Mouse (Mus musculus) CD8-positive naive resting alpha-beta T cell, adult 2 months (primary cell): ENCODE measurements around the gene Brms1l.
"Not testable (repeated sequence)": the region's sequence is repeated elsewhere in the genome, so short reads cannot be mapped to it uniquely, and the experiment has no call there.

ENCODE experiments used
- DNase-seq, 2 experiments: peaks; one replicate each; pipeline ENCODE4 v3.0.0; 2022; ENCODE audit warnings: low read depth in 2 of 2, low spot score in 2 of 2

Gene Brms1l

GRCm38 (mm10) chr12:55836199-55836951 is at the start of gene Brms1l:
Gene Brms1l (plus strand): TSS chr12:55836324.
- DNase-seq: peak; percentile 90 to 91

GRCm38 (mm10) chr12:55794485-55794884 is 41.6 kb upstream of the Brms1l start:
- DNase-seq: not testable (repeated sequence)

GRCm38 (mm10) chr12:55797103-55797502 is 39.0 kb upstream of the Brms1l start:
- DNase-seq: no peak

GRCm38 (mm10) chr12:55798745-55799144 is 37.4 kb upstream of the Brms1l start:
- DNase-seq: no peak

- no peak for DNase-seq
These were observed 36.0 kb upstream of the Brms1l start for GRCm38 (mm10) chr12:55800144-55800543.

- DNase-seq: no peak
These were observed 35.0 kb upstream of the Brms1l start for GRCm38 (mm10) chr12:55801131-55801530.

GRCm38 (mm10) chr12:55805035-55805434 is 31.1 kb upstream of the Brms1l start:
- no peak for DNase-seq

GRCm38 (mm10) chr12:55816488-55816887 is 19.6 kb upstream of the Brms1l start:
- DNase-seq: no peak

- DNase-seq: peak in 1 of 2 experiments; percentile 20
These were observed 15.9 kb upstream of the Brms1l start for GRCm38 (mm10) chr12:55820119-55820660.

- DNase-seq: peak; percentile 89 to 95
These were observed 15.3 kb upstream of the Brms1l start, which contains the start of gene Ralgapa1 for GRCm38 (mm10) chr12:55820661-55821314. Gene Ralgapa1 (minus strand): TSS chr12:55821167.

- no peak for DNase-seq
These were observed 12.1 kb upstream of the Brms1l start for GRCm38 (mm10) chr12:55824027-55824426.

- no peak for DNase-seq
These were observed 10.6 kb upstream of the Brms1l start for GRCm38 (mm10) chr12:55825537-55825936.

- DNase-seq: peak in 1 of 2 experiments; percentile 45
These were observed 5.0 kb upstream of the Brms1l start for GRCm38 (mm10) chr12:55831101-55831500.

GRCm38 (mm10) chr12:55832961-55833360 is 3.2 kb upstream of the Brms1l start:
- no peak for DNase-seq

- no peak for DNase-seq
These were observed 2.1 kb upstream of the Brms1l start for GRCm38 (mm10) chr12:55833906-55834625.

- DNase-seq: no peak
These were observed 1.2 kb upstream of the Brms1l start for GRCm38 (mm10) chr12:55834891-55835290.

- DNase-seq: no peak
These were observed 296 bp upstream of the Brms1l start for GRCm38 (mm10) chr12:55835857-55836198.

- no peak for DNase-seq
These were observed 1.4 kb downstream of the Brms1l start for GRCm38 (mm10) chr12:55837495-55837894.

GRCm38 (mm10) chr12:55846741-55847140 is 10.6 kb downstream of the Brms1l start:
- peak in 1 of 2 experiments; percentile 32 for DNase-seq

GRCm38 (mm10) chr12:55847851-55848250 is 11.7 kb downstream of the Brms1l start:
- DNase-seq: no peak

GRCm38 (mm10) chr12:55850650-55851049 is 14.5 kb downstream of the Brms1l start:
- no peak for DNase-seq
